Mouse (Mus musculus) E14TG2a.4 (cell line): ENCODE results near the gene Nmb.

Source experiments
- H3K27me3 ChIP-seq: 2 replicates; pipeline ENCODE4 v1.6.1; 2014; ENCODE audit warnings: low read length, control low read depth; ENCODE audit not compliant: insufficient read depth
- H3K36me3 ChIP-seq: 2 replicates; pipeline ENCODE4 v1.6.1; 2014; ENCODE audit warnings: low read length, control low read depth; ENCODE audit not compliant: insufficient read depth
- H3K4me1 ChIP-seq: replicated peaks from 2 replicates; pipeline ENCODE4 v1.6.1; 2014; ENCODE audit warnings: low read depth, low read length, control low read depth
- H3K4me3 ChIP-seq: replicated peaks from 2 replicates; pipeline ENCODE4 v1.5.1; 2014; ENCODE audit warnings: mild to moderate bottlenecking, low read length
- H3K9me3 ChIP-seq: 2 replicates; pipeline ENCODE4 v1.6.1; 2014; ENCODE audit warnings: low read length, control low read depth
- CTCF ChIP-seq: conservative IDR thresholded peaks from 2 replicates; pipeline ENCODE4 v1.5.1; 2014; ENCODE audit warnings: low read length
- NANOG ChIP-seq: IDR thresholded peaks from 2 replicates; pipeline ENCODE4 v1.6.1; 2014; ENCODE audit warnings: borderline replicate concordance, low read length, mixed read lengths
- POU5F1 ChIP-seq: IDR thresholded peaks from 2 replicates; pipeline ENCODE4 v1.6.1; 2014; ENCODE audit warnings: low read length, borderline replicate concordance

The Nmb gene

DNA sequence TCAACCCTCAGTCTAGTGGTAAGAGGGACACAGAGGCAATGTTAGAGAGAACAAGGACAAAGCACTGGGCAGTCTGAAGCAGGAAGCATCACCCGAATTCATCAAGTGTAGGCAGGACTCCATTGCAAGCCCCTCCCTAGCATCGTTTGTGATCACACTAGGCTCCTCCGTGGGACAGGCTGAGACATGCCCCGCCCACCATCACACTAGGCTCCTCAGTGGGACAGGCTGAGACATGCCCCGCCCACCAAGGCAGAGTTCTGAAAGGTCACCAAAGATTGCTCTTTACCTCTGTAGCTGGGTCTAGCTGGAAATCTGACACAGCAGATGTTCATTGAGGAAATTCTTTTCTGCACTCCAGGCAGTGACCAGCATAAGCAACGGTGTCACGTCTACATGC lies 6.2 kb upstream of the Nmb start:
- Histone ChIP-seq H3K4me1 (peaks cover 64% of the 10 kb centered on the region), H3K9me3 (no peaks in the 10 kb centered on the region), H3K4me3 (no peak overlapping the region), H3K36me3 (peaks cover 72% of the 10 kb centered on the region), H3K27me3 (no peaks in the 10 kb centered on the region)
- TF ChIP-seq POU5F1 (no peak), CTCF (no peak), NANOG (no peak)

DNA sequence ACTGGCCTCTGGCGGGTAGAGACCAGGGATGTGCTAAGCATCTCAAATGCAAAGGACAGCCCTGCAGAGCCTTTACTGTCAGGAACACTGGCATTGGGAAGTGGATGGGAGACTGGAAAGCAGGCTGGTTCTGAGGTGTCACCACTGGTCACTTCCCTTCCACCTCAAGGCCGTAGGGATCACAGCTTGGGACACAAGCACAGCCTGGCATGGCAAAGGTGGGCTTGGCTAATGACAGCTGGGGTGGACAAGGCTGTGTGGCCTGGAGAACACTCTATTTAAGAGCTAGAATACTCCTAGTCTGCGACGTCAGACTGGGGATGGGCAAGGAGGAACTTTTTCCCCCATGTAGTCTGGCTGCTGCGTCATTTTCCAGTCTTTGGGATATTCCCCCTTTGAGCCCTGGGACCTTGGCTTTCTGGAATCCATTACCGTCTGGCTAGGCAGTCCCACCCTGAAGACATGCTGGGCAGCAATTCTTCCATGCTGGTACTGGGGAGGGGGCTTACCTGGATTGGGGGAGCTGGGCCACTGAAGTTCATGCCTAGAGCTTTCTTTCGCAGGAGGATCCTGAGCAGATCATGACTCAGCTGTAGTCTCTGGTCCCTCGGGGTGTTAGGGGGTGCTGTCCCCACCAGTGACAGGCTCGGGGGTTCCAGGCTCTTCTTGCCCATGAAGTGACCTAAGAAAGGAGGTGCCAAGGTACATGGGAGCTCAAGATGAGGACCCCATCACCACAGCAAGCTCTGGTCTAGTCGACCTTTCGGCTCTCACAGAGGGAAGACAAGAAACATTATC lies 1.1 kb downstream of the Nmb start:
- H3K36me3 ChIP-seq: peaks cover 50% of the 10 kb centered on the region
- H3K4me3 ChIP-seq: peak overlapping the region; percentile 77
- H3K9me3 ChIP-seq: no peaks in the 10 kb centered on the region
- TF ChIP-seq POU5F1: no peak
- no peak for TF ChIP-seq NANOG
- peaks cover 15% of the 10 kb centered on the region for H3K27me3 ChIP-seq
- H3K4me1 ChIP-seq: peaks cover 45% of the 10 kb centered on the region

DNA sequence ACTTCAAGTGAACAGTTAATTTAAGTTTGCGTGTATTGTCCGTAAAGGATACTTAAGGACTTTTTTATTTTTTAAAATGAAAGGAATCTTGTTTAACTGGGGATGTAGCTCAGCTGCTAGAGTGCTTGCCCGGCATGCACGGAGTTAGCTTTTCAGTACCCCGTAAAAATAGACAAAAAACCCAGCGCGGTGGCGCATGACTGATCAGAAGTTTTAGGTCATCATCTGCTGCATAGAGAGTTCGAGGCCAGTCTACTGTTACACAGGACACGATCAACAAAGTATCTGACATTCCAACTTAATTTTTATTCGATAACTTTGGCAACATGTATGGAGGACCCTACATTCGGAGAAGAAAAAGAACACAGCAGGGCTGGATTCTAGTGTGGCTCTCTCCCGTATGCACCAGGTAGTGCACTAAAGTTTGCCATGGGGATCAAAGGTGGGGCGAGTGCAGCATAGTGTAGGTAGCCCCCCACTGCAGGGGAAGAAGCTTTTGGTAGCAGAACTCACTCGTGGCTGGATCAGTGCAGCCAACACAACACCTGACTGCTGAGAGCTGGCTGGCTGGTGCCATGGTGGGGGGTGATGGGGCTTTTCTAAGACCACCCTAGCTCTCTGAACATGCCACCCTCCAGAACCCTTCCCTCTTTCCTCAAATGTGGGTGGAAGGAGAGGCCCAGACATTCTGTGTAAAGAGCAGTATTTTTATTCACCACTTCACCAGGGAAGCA lies 3.2 kb downstream of the Nmb start:
- Histone ChIP-seq H3K4me3 (peak overlapping the region; percentile 93), H3K4me1 (peaks cover 58% of the 10 kb centered on the region), H3K27me3 (peaks cover 15% of the 10 kb centered on the region), H3K36me3 (peaks cover 57% of the 10 kb centered on the region), H3K9me3 (no peaks in the 10 kb centered on the region)
- TF ChIP-seq POU5F1: no peak
- TF ChIP-seq CTCF: no peak
- no peak for TF ChIP-seq NANOG

DNA sequence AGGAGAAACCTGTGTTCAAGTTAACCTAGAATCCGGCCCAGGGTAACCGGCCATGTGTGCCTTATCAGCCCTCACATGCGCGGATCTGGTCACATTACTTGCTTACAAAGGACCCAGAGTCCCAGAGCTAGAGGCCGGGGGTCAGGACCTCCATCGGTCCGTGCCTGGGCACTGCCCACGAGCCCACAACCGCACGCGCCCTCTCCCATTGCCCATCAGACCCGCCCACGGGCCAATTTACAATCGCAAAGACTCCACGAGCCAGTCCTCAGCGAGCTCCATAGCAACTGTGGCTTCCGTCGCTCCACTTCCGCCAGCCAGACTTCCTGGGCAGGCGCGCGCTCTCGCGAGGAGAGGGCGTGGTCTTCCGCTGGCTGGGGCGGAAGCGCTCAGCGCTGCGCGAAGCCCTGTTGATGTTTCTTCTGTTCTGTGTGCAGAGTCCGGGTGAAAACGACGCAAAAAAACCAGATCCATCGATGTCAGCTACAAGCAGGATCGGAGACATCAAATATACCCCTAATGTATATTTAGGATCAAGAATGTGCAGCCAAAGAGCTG lies 3.9 kb downstream of the Nmb start, which contains the start of gene Wdr73:
TSS of gene Wdr73 (minus strand) at position 326 of the 558 bp plus-strand sequence.
- TF ChIP-seq POU5F1 (no peak), NANOG (no peak), CTCF (no peak)
- H3K27me3 ChIP-seq: peaks cover 15% of the 10 kb centered on the region

DNA sequence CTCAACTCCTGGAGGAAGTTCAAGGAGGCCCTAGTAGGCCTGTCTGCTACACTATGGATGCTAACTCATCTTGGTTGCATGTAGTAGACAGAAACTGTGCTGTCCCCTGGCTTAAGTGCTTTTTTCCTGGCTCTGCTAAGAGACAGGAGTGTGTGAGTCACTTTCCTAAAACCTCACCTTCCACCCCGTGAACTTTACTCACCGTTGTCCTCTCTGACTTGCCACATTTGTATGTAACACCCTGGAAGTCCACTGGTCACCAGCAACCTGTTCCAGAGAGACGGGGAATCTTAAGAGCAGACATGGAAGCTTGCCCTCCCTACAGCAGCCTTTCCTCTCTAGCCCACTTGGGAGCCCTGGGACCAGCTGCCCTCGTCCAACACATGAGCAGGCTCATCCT lies 7.2 kb downstream of the Nmb start:
- Histone ChIP-seq H3K4me3 (no peak overlapping the region), H3K4me1 (peaks cover 63% of the 10 kb centered on the region), H3K9me3 (no peaks in the 10 kb centered on the region), H3K36me3 (peaks cover 72% of the 10 kb centered on the region), H3K27me3 (no peaks in the 10 kb centered on the region)
- TF ChIP-seq POU5F1: no peak
- no peak for TF ChIP-seq CTCF
- TF ChIP-seq NANOG: no peak

More for the DNA sequence above, 3.9 kb downstream of the Nmb start, which contains the start of gene Wdr73:
- Histone ChIP-seq H3K4me1 (peaks cover 62% of the 10 kb centered on the region), H3K36me3 (peaks cover 57% of the 10 kb centered on the region), H3K4me3 (peak within 1 kb of the TSS; percentile 93), H3K9me3 (no peaks in the 10 kb centered on the region)

DNA sequence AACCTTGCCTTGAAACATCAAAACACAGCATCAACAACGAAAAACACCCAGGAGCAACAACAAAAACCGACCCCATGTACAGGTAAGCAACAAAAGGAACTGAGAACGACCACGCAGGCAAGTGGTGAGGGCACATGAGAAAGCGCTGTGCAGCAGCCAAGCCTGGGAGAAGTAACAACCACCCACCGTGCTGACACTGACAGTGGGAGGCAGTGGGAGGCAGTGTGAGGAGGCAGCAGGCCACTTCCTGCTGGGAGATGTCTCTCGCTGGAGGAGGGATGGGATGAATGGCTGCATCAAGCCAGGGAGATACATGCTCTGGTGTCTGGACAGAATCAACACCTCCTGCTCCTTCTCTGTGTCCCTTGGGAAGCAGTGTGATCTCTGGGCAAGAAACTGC lies 7.7 kb downstream of the Nmb start:
- H3K27me3 ChIP-seq: no peaks in the 10 kb centered on the region
- H3K4me3 ChIP-seq: no peak overlapping the region
- peaks cover 76% of the 10 kb centered on the region for H3K36me3 ChIP-seq
- TF ChIP-seq POU5F1: no peak
- no peak for TF ChIP-seq CTCF
- no peak for TF ChIP-seq NANOG
- H3K9me3 ChIP-seq: no peaks in the 10 kb centered on the region
- H3K4me1 ChIP-seq: peaks cover 64% of the 10 kb centered on the region

DNA sequence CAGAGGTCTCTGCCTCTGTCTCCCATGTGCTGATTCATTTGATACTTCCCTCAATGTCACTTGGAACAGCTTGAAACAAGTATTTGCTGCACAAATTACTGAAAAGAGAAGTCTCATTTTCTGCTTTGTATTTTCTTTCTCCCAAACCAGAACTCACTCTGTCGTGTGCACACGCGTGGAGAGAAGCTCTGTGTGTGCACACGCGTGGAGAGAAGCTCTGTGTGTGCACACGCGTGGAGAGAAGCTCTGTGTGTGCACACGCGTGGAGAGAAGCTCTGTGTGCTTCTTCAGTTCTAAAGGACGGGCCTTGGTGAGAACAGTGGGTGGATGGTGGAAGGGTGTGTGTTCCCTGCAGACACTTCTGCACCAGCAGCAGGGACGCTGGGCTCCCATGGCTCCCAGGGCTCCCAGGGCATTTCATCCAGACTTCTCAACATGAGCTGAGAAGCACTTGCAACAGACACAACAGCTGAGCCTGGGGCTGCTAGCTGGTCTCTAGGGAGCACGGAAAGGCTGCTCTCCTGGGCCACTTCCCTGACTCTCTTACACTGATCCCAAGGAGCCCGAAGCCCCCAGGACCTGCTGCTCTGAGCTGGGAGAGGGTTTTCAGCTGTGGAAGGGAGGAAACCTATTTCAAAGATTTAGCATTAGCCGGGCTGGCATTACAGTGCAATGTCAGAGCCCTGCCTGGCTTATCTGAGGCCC lies 9.9 kb downstream of the Nmb start:
- Histone ChIP-seq H3K9me3 (no peaks in the 10 kb centered on the region), H3K27me3 (no peaks in the 10 kb centered on the region), H3K36me3 (peaks cover 91% of the 10 kb centered on the region), H3K4me1 (peaks cover 65% of the 10 kb centered on the region), H3K4me3 (no peak overlapping the region)
- no peak for TF ChIP-seq NANOG
- TF ChIP-seq CTCF: no peak
- no peak for TF ChIP-seq POU5F1

DNA sequence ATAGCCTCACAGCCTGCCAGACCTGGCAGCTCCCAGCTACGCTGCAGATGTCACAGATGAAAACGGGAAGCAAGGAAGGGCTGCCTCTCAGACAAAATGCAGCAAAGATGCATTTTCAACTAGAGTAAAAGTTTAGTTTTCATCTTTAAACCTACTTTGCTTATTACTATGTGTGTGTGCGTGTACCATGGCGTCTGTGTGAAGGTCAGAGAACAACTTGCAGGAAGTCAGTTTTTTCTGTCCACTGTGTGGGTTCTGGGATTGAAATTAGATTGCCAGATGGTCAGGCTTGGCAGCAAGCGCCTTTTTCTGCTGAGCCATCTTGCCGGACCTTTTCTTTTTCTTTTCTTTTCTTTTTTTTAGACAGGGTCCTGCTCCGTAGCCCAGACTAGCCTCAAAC lies 10.7 kb downstream of the Nmb start:
- H3K4me3 ChIP-seq: no peak overlapping the region
- peaks cover 86% of the 10 kb centered on the region for H3K36me3 ChIP-seq
- TF ChIP-seq CTCF (no peak), NANOG (no peak), POU5F1 (no peak)
- H3K27me3 ChIP-seq: no peaks in the 10 kb centered on the region
- H3K9me3 ChIP-seq: no peaks in the 10 kb centered on the region
- peaks cover 66% of the 10 kb centered on the region for H3K4me1 ChIP-seq
